Mouse (Mus musculus) liver, adult 2 months (tissue): ENCODE measurements around the gene Depdc1b.

Source experiments
- CTCF ChIP-seq: fragments of 200-500 bp; IDR thresholded peaks from 2 replicates; pipeline ENCODE4 v1.5.1; 2011; ENCODE audit warnings: low read depth, low read length, control low read depth
- POLR2A ChIP-seq: fragments of 200-500 bp; IDR thresholded peaks from 2 replicates; pipeline ENCODE4 v1.6.1; 2011; ENCODE audit warnings: low read length, control low read depth; ENCODE audit not compliant: insufficient read depth; ENCODE audit errors: extremely low read depth

DNA sequence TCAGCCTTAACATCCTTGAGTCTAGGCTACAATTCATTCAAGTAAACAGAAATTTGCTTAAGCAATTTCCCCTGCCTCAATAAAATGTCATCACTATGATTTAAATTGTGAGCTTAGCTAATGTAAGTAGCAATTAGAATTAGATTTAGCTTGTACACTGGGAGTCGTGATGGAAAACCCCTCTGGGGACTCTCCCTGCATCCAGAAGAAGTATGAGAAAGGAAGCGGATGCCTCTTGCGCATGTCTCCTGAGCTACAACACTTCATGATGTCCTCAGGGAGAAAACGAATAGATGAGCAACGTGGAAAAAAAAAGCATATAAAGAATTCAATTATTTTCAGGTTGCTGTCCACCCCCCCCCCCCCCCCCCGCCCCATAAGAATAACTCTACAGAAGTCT lies 112.7 kb downstream of the Depdc1b start:
- TF ChIP-seq CTCF (no peak), POLR2A (no peak)
